Mouse (Mus musculus) cerebellum, adult 2 months (tissue): ENCODE results near the gene Ifi44.

Source experiments
- CTCF ChIP-seq: fragments of 200-500 bp; IDR thresholded peaks from 2 replicates; pipeline ENCODE4 v1.5.1; 2011; ENCODE audit warnings: low read depth, mild to moderate bottlenecking, control low read depth, low read length, moderate library complexity, borderline replicate concordance; ENCODE audit not compliant: insufficient read depth
- POLR2A ChIP-seq: fragments of 200-500 bp; IDR thresholded peaks from 2 replicates; pipeline ENCODE4 v1.6.1; 2011; ENCODE audit warnings: low read length, control low read depth, borderline replicate concordance; ENCODE audit not compliant: insufficient read depth

GRCm38 (mm10) chr3:151788622-151789021 lies 38.9 kb upstream of the Ifi44 start:
- no peak for TF ChIP-seq CTCF
- no peak for TF ChIP-seq POLR2A
